Mouse (Mus musculus): ENCODE results near the gene Hoxd1. TPM values are rescaled to one million over a fixed set of nuclear protein-coding genes. Genes with fewer than 3 reads are reported as not detected.

The Hoxd1 gene
- polyA plus RNA-seq, 1 experiment from 2014 or later, result not detected

GRCm38 (mm10) chr2:74737578-74738070 lies 25.2 kb upstream of the Hoxd1 start:
- Histone ChIP-seq H3K27ac (ENCODE audit: low read length) (no peak overlapping the region), H3K4me1 (replicated peaks; ENCODE audit: control insufficient read depth, insufficient read depth, low read length) (peaks cover 3% of the 10 kb centered on the region; the same call in 1 of the 2 replicates), H3K9ac (ENCODE audit: low read length) (no peak overlapping the region), H3K4me2 (ENCODE audit: low read depth, low read length) (no peak overlapping the region), H3K36me3 (ENCODE audit: control insufficient read depth, insufficient read depth, low read length) (no peaks in the 10 kb centered on the region), H3K9me3 (ENCODE audit: control insufficient read depth, low read length) (no peaks in the 10 kb centered on the region), H3K27me3 (ENCODE audit: control insufficient read depth, insufficient read depth, low read depth, low read length) (peaks cover 97% of the 10 kb centered on the region), H3K4me3 (ENCODE audit: low read length) (no peak overlapping the region)
- no peak for ATAC-seq (ENCODE audit: low read depth)
- WGBS, result 7% methylated on average over 7 of the region's 7 CpGs

GRCm38 (mm10) chr2:74738623-74739475 lies 23.9 kb upstream of the Hoxd1 start:
- Histone ChIP-seq H3K4me1 (replicated peaks; ENCODE audit: control insufficient read depth, insufficient read depth, low read length) (peaks cover 3% of the 10 kb centered on the region; the same call in 1 of the 2 replicates), H3K4me3 (ENCODE audit: low read length) (no peak overlapping the region), H3K4me2 (ENCODE audit: low read depth, low read length) (no peak overlapping the region), H3K36me3 (ENCODE audit: control insufficient read depth, insufficient read depth, low read length) (no peaks in the 10 kb centered on the region), H3K9me3 (ENCODE audit: control insufficient read depth, low read length) (no peaks in the 10 kb centered on the region), H3K27ac (ENCODE audit: low read length) (no peak overlapping the region), H3K9ac (ENCODE audit: low read length) (no peak overlapping the region), H3K27me3 (ENCODE audit: control insufficient read depth, insufficient read depth, low read depth, low read length) (peaks cover 95% of the 10 kb centered on the region)
- WGBS, result 0% methylated on average over 20 of the region's 20 CpGs
- no peak for ATAC-seq (ENCODE audit: low read depth)

- Histone ChIP-seq H3K4me2 (ENCODE audit: low read depth, low read length) (no peak overlapping the region), H3K36me3 (ENCODE audit: control insufficient read depth, insufficient read depth, low read length) (no peaks in the 10 kb centered on the region), H3K27me3 (ENCODE audit: control insufficient read depth, insufficient read depth, low read depth, low read length) (peaks cover 95% of the 10 kb centered on the region), H3K4me3 (ENCODE audit: low read length) (no peak overlapping the region), H3K27ac (ENCODE audit: low read length) (no peak overlapping the region), H3K4me1 (replicated peaks; ENCODE audit: control insufficient read depth, insufficient read depth, low read length) (peaks cover 3% of the 10 kb centered on the region; the same call in 1 of the 2 replicates), H3K9me3 (ENCODE audit: control insufficient read depth, low read length) (no peaks in the 10 kb centered on the region), H3K9ac (ENCODE audit: low read length) (no peak overlapping the region)
- 7% methylated on average over 2 of the region's 2 CpGs for WGBS
- ATAC-seq (ENCODE audit: low read depth), result no peak
Observed at GRCm38 (mm10) chr2:74739476-74739800, 23.3 kb upstream of the Hoxd1 start.

- H3K27me3 ChIP-seq (ENCODE audit: control insufficient read depth, insufficient read depth, low read depth, low read length), result peaks cover 95% of the 10 kb centered on the region
- no peak overlapping the region for H3K4me3 ChIP-seq (ENCODE audit: low read length)
Observed at GRCm38 (mm10) chr2:74739869-74740268, 22.9 kb upstream of the Hoxd1 start.

GRCm38 (mm10) chr2:74740311-74741091 lies 22.3 kb upstream of the Hoxd1 start:
- Histone ChIP-seq H3K4me2 (ENCODE audit: low read depth, low read length) (no peak overlapping the region), H3K9me3 (ENCODE audit: control insufficient read depth, low read length) (no peaks in the 10 kb centered on the region), H3K27ac (ENCODE audit: low read length) (no peak overlapping the region), H3K9ac (ENCODE audit: low read length) (no peak overlapping the region), H3K4me3 (ENCODE audit: low read length) (no peak overlapping the region), H3K4me1 (replicated peaks; ENCODE audit: control insufficient read depth, insufficient read depth, low read length) (peaks cover 3% of the 10 kb centered on the region; the same call in 1 of the 2 replicates), H3K36me3 (ENCODE audit: control insufficient read depth, insufficient read depth, low read length) (no peaks in the 10 kb centered on the region), H3K27me3 (ENCODE audit: control insufficient read depth, insufficient read depth, low read depth, low read length) (peaks cover 95% of the 10 kb centered on the region)
- WGBS, result 2% methylated on average over 43 of the region's 43 CpGs
- no peak for ATAC-seq (ENCODE audit: low read depth)

More at GRCm38 (mm10) chr2:74739869-74740268, 22.9 kb upstream of the Hoxd1 start:
- 4% methylated on average over 14 of the region's 14 CpGs for WGBS
- no peaks in the 10 kb centered on the region for H3K9me3 ChIP-seq (ENCODE audit: control insufficient read depth, low read length)
- H3K9ac ChIP-seq (ENCODE audit: low read length), result no peak overlapping the region
- no peaks in the 10 kb centered on the region for H3K36me3 ChIP-seq (ENCODE audit: control insufficient read depth, insufficient read depth, low read length)
- peaks cover 3% of the 10 kb centered on the region; the same call in 1 of the 2 replicates for H3K4me1 ChIP-seq (replicated peaks; ENCODE audit: control insufficient read depth, insufficient read depth, low read length)
- no peak overlapping the region for H3K4me2 ChIP-seq (ENCODE audit: low read depth, low read length)
- H3K27ac ChIP-seq (ENCODE audit: low read length), result no peak overlapping the region
- ATAC-seq (ENCODE audit: low read depth), result no peak

GRCm38 (mm10) chr2:74741252-74741978 lies 21.4 kb upstream of the Hoxd1 start:
- Histone ChIP-seq H3K27ac (ENCODE audit: low read length) (no peak overlapping the region), H3K4me2 (ENCODE audit: low read depth, low read length) (no peak overlapping the region), H3K4me1 (replicated peaks; ENCODE audit: control insufficient read depth, insufficient read depth, low read length) (peaks cover under 1% of the 10 kb centered on the region; the same call in 1 of the 2 replicates), H3K9me3 (ENCODE audit: control insufficient read depth, low read length) (no peaks in the 10 kb centered on the region), H3K36me3 (ENCODE audit: control insufficient read depth, insufficient read depth, low read length) (no peaks in the 10 kb centered on the region), H3K9ac (ENCODE audit: low read length) (no peak overlapping the region), H3K27me3 (ENCODE audit: control insufficient read depth, insufficient read depth, low read depth, low read length) (peaks cover 95% of the 10 kb centered on the region), H3K4me3 (ENCODE audit: low read length) (no peak overlapping the region)
- no peak for ATAC-seq (ENCODE audit: low read depth)
- 29% methylated on average over 2 of the region's 3 CpGs for WGBS

- Histone ChIP-seq H3K4me2 (ENCODE audit: low read depth, low read length) (no peak overlapping the region), H3K36me3 (ENCODE audit: control insufficient read depth, insufficient read depth, low read length) (no peaks in the 10 kb centered on the region), H3K27me3 (ENCODE audit: control insufficient read depth, insufficient read depth, low read depth, low read length) (peaks cover 95% of the 10 kb centered on the region), H3K27ac (ENCODE audit: low read length) (no peak overlapping the region), H3K4me1 (replicated peaks; ENCODE audit: control insufficient read depth, insufficient read depth, low read length) (peaks cover 5% of the 10 kb centered on the region; the same call in 1 of the 2 replicates), H3K9me3 (ENCODE audit: control insufficient read depth, low read length) (no peaks in the 10 kb centered on the region), H3K9ac (ENCODE audit: low read length) (no peak overlapping the region), H3K4me3 (ENCODE audit: low read length) (no peak overlapping the region)
- no peak for ATAC-seq (ENCODE audit: low read depth)
Observed at GRCm38 (mm10) chr2:74741979-74742277, 20.9 kb upstream of the Hoxd1 start.

GRCm38 (mm10) chr2:74745540-74746297 lies 17.1 kb upstream of the Hoxd1 start:
- Histone ChIP-seq H3K36me3 (ENCODE audit: control insufficient read depth, insufficient read depth, low read length) (no peaks in the 10 kb centered on the region), H3K4me1 (replicated peaks; ENCODE audit: control insufficient read depth, insufficient read depth, low read length) (peaks cover 7% of the 10 kb centered on the region; the same call in 1 of the 2 replicates), H3K27ac (ENCODE audit: low read length) (no peak overlapping the region), H3K27me3 (ENCODE audit: control insufficient read depth, insufficient read depth, low read depth, low read length) (peaks cover 94% of the 10 kb centered on the region), H3K9ac (ENCODE audit: low read length) (no peak overlapping the region), H3K9me3 (ENCODE audit: control insufficient read depth, low read length) (no peaks in the 10 kb centered on the region), H3K4me3 (ENCODE audit: low read length) (no peak overlapping the region), H3K4me2 (ENCODE audit: low read depth, low read length) (no peak overlapping the region)
- ATAC-seq (ENCODE audit: low read depth), result no peak
- WGBS, result 4% methylated on average over 6 of the region's 6 CpGs
